Mouse (Mus musculus) kidney, adult 2 months (tissue): ENCODE data around the gene Ucn2.

Source experiments
- CTCF ChIP-seq: fragments of 200-500 bp; conservative IDR thresholded peaks from 2 replicates; pipeline ENCODE4 v1.5.1; 2011; ENCODE audit warnings: low read depth, mild to moderate bottlenecking, control low read depth, low read length, moderate library complexity, mixed read lengths; ENCODE audit not compliant: insufficient read depth, insufficient read length
- POLR2A ChIP-seq: fragments of 200-500 bp; IDR thresholded peaks from one replicate; pipeline ENCODE4 v1.6.1; 2011; ENCODE audit warnings: low read depth, low read length, control low read depth

GRCm38 (mm10) chr9:108945111-108945510 lies 40.7 kb upstream of the Ucn2 start:
- TF ChIP-seq CTCF (no peak), POLR2A (no peak)
